Mouse (Mus musculus) heart, embryonic 13.5 days (tissue): ENCODE results near the gene Acly. TPM values are rescaled to one million over a fixed set of nuclear protein-coding genes. Genes with fewer than 3 reads are reported as not detected.

Experiments used
- ATAC-seq: fragments of 200-750 bp; cut with Nextera tagmentation; 2 replicates; pipeline ENCODE4 v1.8.0; 2017; ENCODE audit warnings: moderate TSS enrichment; ENCODE audit not compliant: insufficient number of reproducible peaks, low FRiP score, low TSS enrichment; ENCODE audit errors: extremely low read depth
- H3K27ac ChIP-seq: fragments of 300-500 bp; sonication (generic); replicated peaks from 2 replicates; pipeline ENCODE4 v1.5.1; 2015; ENCODE audit warnings: moderate library complexity, mild to moderate bottlenecking, inconsistent platforms
- H3K27me3 ChIP-seq: fragments of 300-500 bp; sonication (generic); replicated peaks from 2 replicates; pipeline ENCODE4 v1.6.1; 2015; ENCODE audit warnings: mild to moderate bottlenecking, inconsistent platforms
- H3K36me3 ChIP-seq: fragments of 300-500 bp; sonication (generic); 2 replicates; pipeline ENCODE4 v1.6.1; 2015; ENCODE audit warnings: mild to moderate bottlenecking, inconsistent platforms
- H3K4me1 ChIP-seq: fragments of 300-500 bp; sonication (generic); 2 replicates; pipeline ENCODE4 v1.6.1; 2015; ENCODE audit warnings: inconsistent platforms
- H3K4me2 ChIP-seq: fragments of 300-500 bp; sonication (generic); 2 replicates; pipeline ENCODE4 v1.6.1; 2015; ENCODE audit warnings: inconsistent platforms, mild to moderate bottlenecking, moderate library complexity
- H3K4me3 ChIP-seq: fragments of 300-500 bp; sonication (generic); 2 replicates; pipeline ENCODE4 v1.5.1; 2015; ENCODE audit warnings: moderate library complexity, mild to moderate bottlenecking, inconsistent platforms
- H3K9ac ChIP-seq: fragments of 300-500 bp; sonication (generic); 2 replicates; pipeline ENCODE4 v1.6.1; 2015; ENCODE audit warnings: inconsistent platforms, mild to moderate bottlenecking, moderate library complexity
- H3K9me3 ChIP-seq: fragments of 300-500 bp; sonication (generic); 2 replicates; pipeline ENCODE4 v1.6.1; 2016; ENCODE audit warnings: inconsistent platforms
- WGBS: fragments of 180-500 bp; shearing (Covaris S2); methylation state at CpG from one replicate; pipeline ENCODE4 v1.1.7; 2015; ENCODE audit warnings: mixed read lengths; 5-methylcytosine and 5-hydroxymethylcytosine counted together
- polyA plus RNA-seq: library from polyadenylated mRNA; unstranded; fragments of >200 nt; fragmentation: Nextera tagmentation; extraction: Ambion mirVana; gene quantifications from 2 replicates; pipeline ENCODE4 v1.2.1, GENCODE M21; 2015

Acly gene
- polyA plus RNA-seq, 1 experiment from 2014 or later, result 69.7 TPM

DNA sequence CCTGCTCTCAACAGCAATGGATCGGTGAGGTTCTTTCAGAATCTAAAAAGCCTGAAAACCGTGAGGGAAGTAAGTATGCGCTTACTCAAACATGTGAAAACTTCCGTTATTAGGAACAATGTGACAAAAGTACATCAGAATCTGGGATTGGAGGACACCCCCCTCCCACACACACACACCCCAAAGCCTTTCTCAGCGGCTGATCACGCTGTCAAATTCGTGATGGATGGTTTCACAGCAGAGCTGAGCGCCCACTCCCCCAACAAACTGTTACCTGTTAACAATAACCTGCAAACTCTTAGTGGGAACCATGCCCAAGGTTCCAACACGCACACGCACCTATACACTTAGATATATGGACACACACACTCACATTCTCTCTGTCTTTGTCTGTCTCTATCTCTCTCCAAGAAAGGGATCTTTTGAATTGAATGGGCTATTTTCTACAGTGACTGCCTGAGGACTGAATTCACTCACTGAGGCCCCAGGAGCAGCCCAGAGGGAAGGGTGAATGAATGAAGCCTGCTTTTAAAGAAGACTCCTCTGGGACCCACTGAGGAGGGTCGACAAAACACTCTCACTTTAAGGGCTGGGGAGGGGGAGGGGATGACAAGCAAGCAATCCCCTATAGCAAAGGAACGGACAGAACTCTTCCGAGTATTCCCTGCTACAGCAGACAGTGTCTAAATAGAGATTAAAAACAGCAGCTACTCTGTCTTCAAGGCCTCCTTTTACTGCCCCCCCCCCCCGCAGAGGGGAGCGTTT lies 1.6 kb downstream of the Acly start:
- Histone ChIP-seq H3K9ac (peak overlapping the region; percentile 91), H3K9me3 (no peaks in the 10 kb centered on the region), H3K36me3 (peaks cover 27% of the 10 kb centered on the region), H3K4me3 (peak overlapping the region; percentile 79), H3K27ac (no peak overlapping the region), H3K4me2 (peak overlapping the region; percentile 91), H3K27me3 (no peaks in the 10 kb centered on the region), H3K4me1 (peaks cover 34% of the 10 kb centered on the region)
- ATAC-seq, result no peak
- WGBS, result 31% methylated on average over 15 of the region's 15 CpGs

DNA sequence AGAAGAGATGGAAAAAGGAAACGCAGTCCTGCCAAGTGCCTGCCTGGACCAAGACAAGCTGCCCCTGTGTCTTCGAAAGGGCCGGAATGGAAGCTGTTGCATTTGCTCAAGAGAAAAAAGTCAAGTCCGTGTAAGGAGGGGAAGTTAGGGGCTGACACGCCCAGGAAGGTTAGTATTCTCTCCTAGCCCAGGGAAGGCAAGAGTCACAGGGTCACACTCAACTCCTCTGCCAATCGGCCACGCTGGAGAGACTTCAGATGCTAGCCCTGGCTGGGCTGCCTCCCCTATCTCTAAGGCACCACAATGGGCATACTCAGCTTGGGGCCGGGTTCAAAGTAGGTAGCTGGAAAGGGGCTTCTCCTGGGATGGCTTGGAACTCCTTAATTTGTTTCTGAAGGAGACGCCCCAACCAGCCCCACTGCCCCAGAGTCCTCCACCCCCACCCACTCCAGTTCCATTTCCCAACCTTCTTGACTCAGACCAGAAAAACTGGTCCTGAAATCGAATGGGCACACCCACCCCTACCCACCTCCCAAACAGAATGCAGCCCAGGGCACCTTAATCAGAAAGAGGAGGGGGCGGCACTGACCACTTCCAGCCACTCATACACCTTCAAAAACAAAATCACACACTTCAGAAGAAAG lies 2.7 kb downstream of the Acly start:
- Histone ChIP-seq H3K4me3 (peak overlapping the region; percentile 79; the same call in 1 of the 2 replicates), H3K4me2 (peak overlapping the region; percentile 91), H3K27ac (0 out of 2 replicates have a peak overlapping the region, but pooled peaks have one; percentile 28), H3K9me3 (no peaks in the 10 kb centered on the region), H3K4me1 (peaks cover 34% of the 10 kb centered on the region), H3K9ac (peak overlapping the region; percentile 56), H3K36me3 (peaks cover 38% of the 10 kb centered on the region), H3K27me3 (no peaks in the 10 kb centered on the region)
- no peak for ATAC-seq
- WGBS, result 63% methylated on average over 11 of the region's 11 CpGs

DNA sequence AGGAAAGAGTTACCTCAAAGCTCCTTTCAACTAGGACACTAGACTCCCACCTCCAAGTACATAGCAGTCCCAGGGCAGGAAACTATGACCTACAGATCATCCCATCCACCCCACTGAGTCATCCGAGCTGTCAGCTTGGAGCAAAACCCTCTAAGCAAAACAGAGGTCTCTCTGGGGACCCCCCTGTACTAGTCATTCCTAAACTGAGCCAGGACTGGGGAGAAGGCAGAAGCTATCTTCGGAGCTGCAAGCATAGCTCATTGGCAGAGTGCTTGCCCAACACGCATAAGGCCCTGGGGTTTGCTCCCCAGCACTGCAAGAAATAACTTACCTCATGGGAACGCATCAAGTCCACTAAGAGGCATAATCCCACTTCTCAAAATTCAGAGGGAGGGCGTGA lies 3.4 kb downstream of the Acly start:
- Histone ChIP-seq H3K27me3 (no peaks in the 10 kb centered on the region), H3K36me3 (peaks cover 46% of the 10 kb centered on the region), H3K9me3 (no peaks in the 10 kb centered on the region), H3K4me1 (peaks cover 34% of the 10 kb centered on the region), H3K27ac (no peak overlapping the region), H3K9ac (peak overlapping the region; percentile 56; the same call in 1 of the 2 replicates), H3K4me3 (no peak overlapping the region), H3K4me2 (peak overlapping the region; percentile 91; the same call in 1 of the 2 replicates)
- no peak for ATAC-seq
- WGBS, result 72% methylated on average over 5 of the region's 5 CpGs

DNA sequence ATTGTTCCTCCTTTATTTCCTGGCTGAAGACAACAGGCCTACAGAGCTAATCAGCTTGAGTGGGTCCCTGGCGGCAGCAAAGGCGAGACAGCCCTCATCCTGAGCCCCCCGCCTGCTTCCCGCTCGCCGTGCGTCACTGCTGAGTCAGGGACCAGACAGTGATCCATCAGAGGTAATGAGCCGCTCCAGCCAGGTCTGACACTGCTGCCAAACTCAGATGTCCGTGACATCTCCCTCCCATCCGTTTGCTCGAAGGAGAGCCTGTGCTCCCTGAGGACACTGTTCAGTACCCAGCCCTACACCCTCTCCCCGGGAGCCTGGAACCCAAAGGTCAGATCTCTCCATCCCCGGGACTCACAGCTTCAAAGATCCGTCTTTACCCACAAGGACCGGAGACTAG lies 7.0 kb downstream of the Acly start:
- H3K4me1 ChIP-seq, result peaks cover 16% of the 10 kb centered on the region
- peaks cover 81% of the 10 kb centered on the region for H3K36me3 ChIP-seq
- H3K27me3 ChIP-seq, result no peaks in the 10 kb centered on the region
- 78% methylated on average over 15 of the region's 15 CpGs for WGBS
- H3K4me3 ChIP-seq, result no peak overlapping the region
- no peak overlapping the region for H3K9ac ChIP-seq
- ATAC-seq, result no peak
- H3K4me2 ChIP-seq, result no peak overlapping the region
- H3K9me3 ChIP-seq, result no peaks in the 10 kb centered on the region
- no peak overlapping the region for H3K27ac ChIP-seq

DNA sequence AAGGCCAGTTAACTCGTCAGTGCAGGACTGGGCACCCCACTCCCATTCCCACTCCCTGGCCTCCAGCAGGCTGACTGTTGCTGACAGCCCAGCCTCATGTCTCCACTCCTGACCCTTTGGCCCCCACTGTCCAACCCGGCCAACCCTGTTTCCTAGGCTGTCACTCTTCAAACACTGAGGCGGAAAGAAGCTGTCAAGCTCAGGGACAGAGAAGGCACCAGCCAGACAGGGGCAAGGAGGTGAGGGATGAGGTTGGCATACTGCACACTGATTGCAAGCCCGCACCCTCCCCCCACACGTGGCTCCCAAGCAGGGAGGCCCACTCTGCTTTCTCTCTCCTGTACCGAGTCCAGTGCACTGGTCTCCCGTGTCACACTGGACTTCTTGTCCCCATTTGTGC lies 8.6 kb downstream of the Acly start:
- no peaks in the 10 kb centered on the region for H3K4me1 ChIP-seq
- 73% methylated on average over 7 of the region's 7 CpGs for WGBS
- peaks cover 98% of the 10 kb centered on the region for H3K36me3 ChIP-seq
- H3K27me3 ChIP-seq, result no peaks in the 10 kb centered on the region
- ATAC-seq, result no peak
- no peaks in the 10 kb centered on the region for H3K9me3 ChIP-seq
- H3K9ac ChIP-seq, result no peak overlapping the region
- H3K4me2 ChIP-seq, result no peak overlapping the region
- no peak overlapping the region for H3K27ac ChIP-seq
- H3K4me3 ChIP-seq, result no peak overlapping the region

DNA sequence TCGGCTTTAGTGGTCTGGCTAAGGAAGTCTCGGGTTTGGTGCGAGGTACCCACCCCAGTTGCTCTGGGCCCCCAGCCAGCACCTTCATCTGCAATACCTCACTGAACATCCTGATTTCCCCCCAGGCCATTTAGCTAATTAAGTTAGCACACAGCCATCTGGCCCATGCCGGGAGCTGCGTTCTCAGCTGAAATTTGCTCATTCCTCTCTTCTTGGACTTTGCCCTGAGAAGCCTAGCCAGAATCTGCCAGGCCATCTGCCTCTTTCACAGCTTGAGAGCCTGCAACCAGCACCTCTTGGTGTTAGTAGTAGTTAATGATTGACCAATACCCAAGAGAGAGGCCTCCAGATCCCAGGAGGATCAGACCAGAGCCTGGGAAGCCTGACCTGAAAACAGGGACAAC lies 9.6 kb downstream of the Acly start:
- WGBS, result 92% methylated on average over 5 of the region's 5 CpGs
- H3K36me3 ChIP-seq, result peaks cover 100% of the 10 kb centered on the region
- no peaks in the 10 kb centered on the region for H3K9me3 ChIP-seq

DNA sequence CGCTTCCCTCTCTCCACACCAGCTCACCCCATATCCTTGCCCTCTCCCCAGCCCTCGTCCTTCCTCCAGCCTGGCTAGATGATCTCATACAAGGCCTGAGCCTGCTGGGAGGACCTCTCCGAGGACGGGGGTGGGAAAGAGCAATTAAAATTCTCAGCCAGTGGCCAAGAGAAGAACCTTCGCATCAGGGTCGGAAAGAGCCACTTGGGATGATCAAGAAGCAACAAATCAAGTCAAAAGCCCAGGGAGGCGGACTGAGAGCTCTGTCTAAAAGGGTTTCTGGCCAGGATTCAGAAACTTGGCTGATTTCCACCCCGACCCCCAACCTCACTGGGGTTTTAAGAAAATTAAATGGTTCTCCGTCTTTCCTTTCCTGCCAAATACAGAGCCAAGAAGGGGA lies 11.5 kb downstream of the Acly start:
- peaks cover 99% of the 10 kb centered on the region for H3K36me3 ChIP-seq
- WGBS, result 78% methylated on average over 9 of the region's 9 CpGs
- H3K4me2 ChIP-seq, result no peak overlapping the region
- ATAC-seq, result no peak
- no peak overlapping the region for H3K27ac ChIP-seq
- H3K27me3 ChIP-seq, result no peaks in the 10 kb centered on the region
- H3K4me3 ChIP-seq, result no peak overlapping the region
- H3K4me1 ChIP-seq, result no peaks in the 10 kb centered on the region
- no peak overlapping the region for H3K9ac ChIP-seq
- no peaks in the 10 kb centered on the region for H3K9me3 ChIP-seq

More for the DNA sequence above, 9.6 kb downstream of the Acly start:
- ATAC-seq, result no peak
- H3K9ac ChIP-seq, result no peak overlapping the region
- H3K27me3 ChIP-seq, result no peaks in the 10 kb centered on the region
- H3K4me3 ChIP-seq, result no peak overlapping the region
- no peak overlapping the region for H3K4me2 ChIP-seq
- H3K27ac ChIP-seq, result no peak overlapping the region
- H3K4me1 ChIP-seq, result no peaks in the 10 kb centered on the region

DNA sequence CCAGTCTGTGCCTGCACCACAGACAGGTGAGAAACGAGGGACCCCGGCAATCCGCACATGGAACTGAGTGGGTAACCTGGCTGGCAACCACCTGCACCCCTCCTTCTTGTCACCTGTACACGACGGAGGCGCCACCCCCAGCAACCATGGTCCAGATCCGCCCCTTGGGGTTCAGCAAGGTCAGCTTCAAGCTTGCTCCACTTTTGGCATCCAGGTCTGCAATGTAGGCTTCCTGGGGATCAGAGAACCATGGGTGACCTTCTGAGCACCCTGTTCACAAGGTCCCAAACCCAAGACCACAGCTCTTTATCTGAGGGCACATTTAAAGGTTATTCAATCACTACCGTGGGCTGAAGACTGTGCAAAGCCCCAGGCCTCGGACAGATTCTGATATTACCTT lies 12.0 kb downstream of the Acly start:
- Histone ChIP-seq H3K4me3 (no peak overlapping the region), H3K27me3 (no peaks in the 10 kb centered on the region), H3K4me1 (no peaks in the 10 kb centered on the region), H3K36me3 (peaks cover 99% of the 10 kb centered on the region), H3K4me2 (no peak overlapping the region), H3K27ac (no peak overlapping the region), H3K9me3 (no peaks in the 10 kb centered on the region), H3K9ac (no peak overlapping the region)
- WGBS, result 88% methylated on average over 9 of the region's 9 CpGs
- ATAC-seq, result no peak

DNA sequence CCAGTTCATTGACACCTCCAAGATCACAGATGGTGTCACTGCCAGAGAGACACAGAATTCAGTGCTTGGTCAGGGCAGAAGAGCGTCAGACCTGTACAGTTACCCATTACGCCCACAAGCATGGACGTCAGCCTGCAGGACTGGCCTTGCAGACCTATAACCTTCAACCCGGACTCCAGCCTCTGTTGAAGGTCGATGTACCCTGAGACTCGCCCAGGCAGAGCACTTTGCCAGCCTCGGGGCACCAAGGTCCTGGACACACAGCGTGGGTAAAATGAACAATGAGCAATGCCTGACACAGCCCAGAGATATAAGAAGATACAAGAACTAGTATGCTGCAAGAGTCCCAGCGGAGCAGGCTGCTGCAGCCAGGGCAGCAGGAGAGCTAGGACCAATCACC lies 12.7 kb downstream of the Acly start:
- Histone ChIP-seq H3K4me3 (no peak overlapping the region), H3K9me3 (no peaks in the 10 kb centered on the region), H3K27me3 (no peaks in the 10 kb centered on the region), H3K27ac (no peak overlapping the region), H3K9ac (no peak overlapping the region), H3K4me1 (no peaks in the 10 kb centered on the region), H3K36me3 (peaks cover 95% of the 10 kb centered on the region), H3K4me2 (no peak overlapping the region)
- 85% methylated on average over 9 of the region's 9 CpGs for WGBS
- ATAC-seq, result no peak

DNA sequence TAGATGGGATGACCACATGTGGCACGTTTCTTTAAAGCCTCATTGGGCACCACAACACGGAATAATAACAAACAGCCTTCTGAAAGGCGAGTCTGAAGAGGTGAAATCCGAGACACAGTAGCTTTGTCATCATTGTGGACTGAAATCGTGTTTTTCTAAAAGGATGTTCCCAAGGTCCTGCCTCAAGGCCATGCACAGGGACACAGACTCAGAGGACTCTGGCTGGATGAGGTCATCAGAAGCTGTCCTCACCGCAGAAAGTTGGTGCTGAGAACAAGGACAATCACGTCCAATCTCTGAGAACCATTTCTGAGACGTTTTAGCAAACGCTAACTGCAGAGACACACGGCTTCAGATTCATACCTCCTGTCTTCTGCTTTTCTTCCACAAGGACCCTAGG lies 14.1 kb downstream of the Acly start:
- Histone ChIP-seq H3K9me3 (no peaks in the 10 kb centered on the region), H3K4me3 (no peak overlapping the region), H3K27me3 (no peaks in the 10 kb centered on the region), H3K4me2 (no peak overlapping the region), H3K9ac (no peak overlapping the region), H3K36me3 (peaks cover 95% of the 10 kb centered on the region), H3K4me1 (no peaks in the 10 kb centered on the region), H3K27ac (no peak overlapping the region)
- ATAC-seq, result no peak
- 85% methylated on average over 10 of the region's 10 CpGs for WGBS

DNA sequence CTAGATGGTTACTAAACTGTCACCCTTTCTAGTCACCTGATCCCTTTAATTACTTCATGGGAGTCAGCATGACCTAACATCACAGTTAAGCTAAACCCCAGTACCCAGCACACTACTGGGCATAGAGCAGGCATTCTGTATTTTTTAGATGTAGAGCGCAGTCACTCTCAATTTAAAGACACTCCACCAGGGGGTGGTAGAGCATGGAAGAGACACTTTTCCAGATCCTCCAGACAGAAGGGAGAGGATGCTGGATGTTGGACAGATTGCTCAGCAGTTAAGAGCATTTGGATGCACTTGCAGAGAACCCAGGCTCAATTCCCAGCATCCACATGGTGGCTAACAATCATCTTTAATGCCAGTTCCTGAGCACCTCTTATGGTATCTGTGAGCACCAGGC lies 15.4 kb downstream of the Acly start:
- Histone ChIP-seq H3K4me1 (no peaks in the 10 kb centered on the region), H3K9ac (no peak overlapping the region), H3K4me2 (no peak overlapping the region), H3K27me3 (no peaks in the 10 kb centered on the region), H3K4me3 (no peak overlapping the region), H3K9me3 (no peaks in the 10 kb centered on the region), H3K27ac (no peak overlapping the region), H3K36me3 (peaks cover 93% of the 10 kb centered on the region)
- no peak for ATAC-seq
- 93% methylated on average over 1 of the region's 1 CpGs for WGBS

DNA sequence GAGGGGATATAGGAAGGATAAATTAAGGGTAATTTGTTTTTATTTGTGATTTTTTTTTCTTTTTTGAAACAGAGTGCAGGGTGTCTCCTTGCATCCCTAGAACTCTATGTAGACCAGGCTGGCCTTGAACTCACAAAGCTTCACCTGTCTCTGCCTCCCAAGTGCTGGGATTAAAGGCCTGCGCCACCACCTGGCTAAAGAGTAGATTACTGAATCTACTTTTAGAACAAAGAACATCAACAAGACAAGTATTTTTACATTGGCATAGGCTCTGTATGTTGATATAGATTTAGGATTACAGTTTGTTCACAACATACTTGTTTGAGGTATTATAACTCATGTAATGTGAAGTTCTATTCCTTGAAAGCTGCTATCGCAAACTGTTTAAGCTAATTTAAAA lies 17.2 kb downstream of the Acly start:
- no peak overlapping the region for H3K27ac ChIP-seq
- H3K27me3 ChIP-seq, result no peaks in the 10 kb centered on the region
- H3K9me3 ChIP-seq, result no peaks in the 10 kb centered on the region
- no peak overlapping the region for H3K4me3 ChIP-seq
- H3K36me3 ChIP-seq, result peaks cover 93% of the 10 kb centered on the region
- ATAC-seq, result no peak
- H3K4me2 ChIP-seq, result no peak overlapping the region
- no peaks in the 10 kb centered on the region for H3K4me1 ChIP-seq
- WGBS, result 92% methylated on average over 2 of the region's 2 CpGs
- H3K9ac ChIP-seq, result no peak overlapping the region
